Mouse (Mus musculus): ENCODE data around the gene Tgfb1i1. TPM values are rescaled to one million over a fixed set of nuclear protein-coding genes. Genes with fewer than 3 reads are reported as not detected.
A peak's percentile ranks its signal among the peaks of the same experiment; 100 is the strongest.

Tgfb1i1 gene
- 19.8 and 20.6 TPM in 2 replicates for total RNA-seq (2014; rRNA removed)
- polyA plus RNA-seq (2015; fragmentation: Nextera tagmentation; extraction: Ambion mirVana): 22.7 and 23.3 TPM in 2 replicates

DNA sequence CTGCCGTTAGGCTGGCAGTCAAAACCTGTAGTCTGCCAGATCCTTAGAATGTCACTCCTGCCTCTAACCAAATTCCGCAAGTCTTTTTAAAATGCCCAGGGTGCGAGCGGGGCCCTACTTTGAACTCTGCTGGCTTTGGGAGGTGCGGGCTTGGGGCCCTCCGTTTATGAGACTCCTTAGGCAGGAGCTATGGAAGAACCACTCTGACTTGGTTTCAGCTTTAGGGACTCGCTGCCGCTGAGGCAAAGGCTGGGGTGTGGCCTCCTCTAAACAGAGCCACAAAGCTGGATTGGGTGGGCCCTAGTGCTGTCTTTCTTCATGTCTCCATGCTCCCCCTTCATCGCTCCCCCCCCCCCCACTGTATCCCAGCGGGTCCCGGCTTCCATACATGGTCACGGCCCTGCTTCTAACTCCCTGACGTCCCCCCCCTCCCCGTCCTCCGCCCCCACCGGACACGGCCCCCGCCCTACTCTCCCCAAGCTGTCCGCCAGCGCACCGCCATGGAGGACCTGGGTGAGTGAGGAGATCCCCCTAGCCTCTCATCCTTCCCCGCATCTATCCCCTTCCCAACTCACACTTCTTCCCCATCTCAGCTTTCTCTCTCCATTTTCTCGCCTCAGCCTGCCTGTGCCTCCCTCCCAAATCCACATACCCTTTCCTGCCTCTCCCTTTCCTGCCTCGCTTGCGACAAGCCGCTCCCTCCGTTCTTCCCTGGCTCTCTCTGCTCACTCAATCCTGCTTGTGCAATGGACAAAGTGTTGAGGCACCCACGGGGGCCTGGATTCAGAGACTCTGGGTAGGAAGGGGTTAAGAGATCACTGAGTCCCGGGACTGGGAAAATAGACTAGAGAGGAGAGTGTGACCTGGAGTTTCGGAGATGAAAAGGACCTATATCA, at the start of gene Tgfb1i1:
Gene Tgfb1i1, plus strand, starts transcription at position 317 of the 896 bp plus-strand sequence.
- H3K27me3 ChIP-seq (ENCODE audit: insufficient read depth, low read length): no peaks in the 10 kb centered on the region
- peak within 1 kb of the TSS; percentile 70 for H3K27ac ChIP-seq
- WGBS: 2% methylated on average over 26 of the region's 30 CpGs
- peaks cover 29% of the 10 kb centered on the region; the same call in 1 of the 2 replicates for H3K36me3 ChIP-seq (ENCODE audit: insufficient read depth, low read length)
- peak; percentile 50 for DNase-seq (ENCODE audit: low spot score)
- H3K9ac ChIP-seq (replicated peaks; ENCODE audit: low read length): peak within 1 kb of the TSS; percentile 59
- peak within 1 kb of the TSS; percentile 41 for H3K4me3 ChIP-seq (ENCODE audit: low read length)
- ATAC-seq: peak; percentile 75
- TF ChIP-seq CTCF (IDR thresholded peaks at IDR 0.05; ENCODE audit: low read depth): no peak
- peaks cover 5% of the 10 kb centered on the region; the same call in 1 of the 2 replicates for H3K4me1 ChIP-seq (ENCODE audit: insufficient read depth, low read length)
- peak within 1 kb of the TSS; percentile 62 for H3K4me2 ChIP-seq (ENCODE audit: low read depth, low read length)
- H3K9me3 ChIP-seq (ENCODE audit: low read length): no peaks in the 10 kb centered on the region

GRCm38 (mm10) chr7:128201607-128202006, 45.0 kb upstream of the Tgfb1i1 start:
- Histone ChIP-seq H3K4me3 (ENCODE audit: low read length) (no peak overlapping the region), H3K4me1 (ENCODE audit: insufficient read depth, low read length) (no peaks in the 10 kb centered on the region), H3K9me3 (ENCODE audit: low read length) (no peaks in the 10 kb centered on the region), H3K27ac (no peak overlapping the region), H3K36me3 (ENCODE audit: insufficient read depth, low read length) (no peaks in the 10 kb centered on the region), H3K9ac (replicated peaks; ENCODE audit: low read length) (no peak overlapping the region), H3K4me2 (ENCODE audit: low read depth, low read length) (no peak overlapping the region), H3K27me3 (ENCODE audit: insufficient read depth, low read length) (no peaks in the 10 kb centered on the region)
- ATAC-seq: no peak
- no peak for TF ChIP-seq CTCF (IDR thresholded peaks at IDR 0.05; ENCODE audit: low read depth)
- no peak for DNase-seq (ENCODE audit: low spot score)
- 90% methylated on average over 9 of the region's 9 CpGs for WGBS

DNA sequence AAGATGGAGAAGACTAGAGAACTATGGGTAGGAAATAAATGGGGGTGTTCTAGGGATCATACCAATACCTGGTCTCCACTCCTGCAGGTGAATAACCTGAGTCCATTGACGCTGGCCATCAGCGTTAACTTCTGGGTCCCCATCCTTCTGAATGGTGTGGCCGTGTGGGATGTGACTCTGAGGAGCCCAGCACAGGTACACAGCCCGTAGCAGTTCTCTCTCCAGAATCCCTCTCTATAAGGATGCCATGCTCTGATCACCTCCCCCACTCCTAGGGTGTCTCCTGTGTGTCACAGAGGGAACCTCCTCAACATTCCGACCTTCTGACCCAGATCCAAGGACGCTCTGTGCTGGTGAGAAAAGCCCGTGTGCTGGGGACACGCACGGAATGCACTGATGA, 43.5 kb upstream of the Tgfb1i1 start:
- no peak for ATAC-seq

GRCm38 (mm10) chr7:128204179-128204578, 42.4 kb upstream of the Tgfb1i1 start:
- no peak overlapping the region for H3K27ac ChIP-seq
- DNase-seq (ENCODE audit: low spot score) (no peak), ATAC-seq (no peak)
- H3K9me3 ChIP-seq (ENCODE audit: low read length): no peaks in the 10 kb centered on the region
- no peak for TF ChIP-seq CTCF (IDR thresholded peaks at IDR 0.05; ENCODE audit: low read depth)
- H3K4me2 ChIP-seq (ENCODE audit: low read depth, low read length): no peak overlapping the region
- WGBS: 88% methylated on average over 8 of the region's 8 CpGs
- no peaks in the 10 kb centered on the region for H3K4me1 ChIP-seq (ENCODE audit: insufficient read depth, low read length)
- no peak overlapping the region for H3K9ac ChIP-seq (replicated peaks; ENCODE audit: low read length)
- H3K27me3 ChIP-seq (ENCODE audit: insufficient read depth, low read length): no peaks in the 10 kb centered on the region
- H3K36me3 ChIP-seq (ENCODE audit: insufficient read depth, low read length): no peaks in the 10 kb centered on the region
- no peak overlapping the region for H3K4me3 ChIP-seq (ENCODE audit: low read length)

More for the DNA sequence above, 43.5 kb upstream of the Tgfb1i1 start:
- TF ChIP-seq CTCF (IDR thresholded peaks at IDR 0.05; ENCODE audit: low read depth): no peak
- Histone ChIP-seq H3K4me3 (ENCODE audit: low read length) (no peak overlapping the region), H3K4me2 (ENCODE audit: low read depth, low read length) (no peak overlapping the region), H3K27ac (no peak overlapping the region), H3K4me1 (ENCODE audit: insufficient read depth, low read length) (no peaks in the 10 kb centered on the region), H3K27me3 (ENCODE audit: insufficient read depth, low read length) (no peaks in the 10 kb centered on the region), H3K9ac (replicated peaks; ENCODE audit: low read length) (no peak overlapping the region), H3K9me3 (ENCODE audit: low read length) (no peaks in the 10 kb centered on the region), H3K36me3 (ENCODE audit: insufficient read depth, low read length) (no peaks in the 10 kb centered on the region)
- 74% methylated on average over 9 of the region's 9 CpGs for WGBS
- DNase-seq (ENCODE audit: low spot score): no peak

DNA sequence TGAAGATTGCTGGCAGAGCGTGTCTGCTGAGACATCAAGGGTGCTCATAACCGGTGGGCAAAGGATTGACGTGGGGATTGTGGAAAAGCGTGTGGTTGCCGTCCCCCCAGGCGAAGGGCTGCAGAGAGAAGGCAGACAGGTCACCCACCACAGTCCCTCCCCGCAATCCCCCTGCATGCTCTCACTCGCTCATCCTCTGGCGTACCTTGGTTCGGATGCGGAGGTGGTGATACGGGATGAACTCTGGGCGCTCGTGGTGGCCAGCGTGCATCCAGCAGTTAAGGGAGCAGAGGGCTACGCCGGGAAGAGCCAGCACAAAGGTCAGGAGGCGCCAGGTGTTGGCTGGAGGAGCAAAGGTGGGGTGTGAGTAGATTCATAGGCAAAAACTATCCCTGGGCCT, 40.9 kb upstream of the Tgfb1i1 start:
- Histone ChIP-seq H3K4me3 (ENCODE audit: low read length) (no peak overlapping the region), H3K4me2 (ENCODE audit: low read depth, low read length) (no peak overlapping the region), H3K9ac (replicated peaks; ENCODE audit: low read length) (no peak overlapping the region), H3K9me3 (ENCODE audit: low read length) (no peaks in the 10 kb centered on the region), H3K36me3 (ENCODE audit: insufficient read depth, low read length) (no peaks in the 10 kb centered on the region), H3K4me1 (ENCODE audit: insufficient read depth, low read length) (no peaks in the 10 kb centered on the region), H3K27ac (no peak overlapping the region), H3K27me3 (ENCODE audit: insufficient read depth, low read length) (no peaks in the 10 kb centered on the region)
- DNase-seq (ENCODE audit: low spot score): no peak
- ATAC-seq: no peak
- TF ChIP-seq CTCF (IDR thresholded peaks at IDR 0.05; ENCODE audit: low read depth): no peak
- 85% methylated on average over 18 of the region's 18 CpGs for WGBS

- H3K27ac ChIP-seq: no peak within 1 kb of the TSS
- no peak within 1 kb of the TSS for H3K4me3 ChIP-seq (ENCODE audit: low read length)
- no peaks in the 10 kb centered on the region for H3K4me1 ChIP-seq (ENCODE audit: insufficient read depth, low read length)
- H3K4me2 ChIP-seq (ENCODE audit: low read depth, low read length): no peak within 1 kb of the TSS
- no peaks in the 10 kb centered on the region for H3K36me3 ChIP-seq (ENCODE audit: insufficient read depth, low read length)
- DNase-seq (ENCODE audit: low spot score): no peak
- 84% methylated on average over 6 of the region's 6 CpGs for WGBS
- TF ChIP-seq CTCF (IDR thresholded peaks at IDR 0.05; ENCODE audit: low read depth): no peak
- H3K27me3 ChIP-seq (ENCODE audit: insufficient read depth, low read length): no peaks in the 10 kb centered on the region
- no peaks in the 10 kb centered on the region for H3K9me3 ChIP-seq (ENCODE audit: low read length)
- no peak within 1 kb of the TSS for H3K9ac ChIP-seq (replicated peaks; ENCODE audit: low read length)
- ATAC-seq: no peak
Measured at GRCm38 (mm10) chr7:128206152-128206551, 40.5 kb upstream of the Tgfb1i1 start, which contains the start of gene Cox6a2. Gene Cox6a2, minus strand, starts transcription at chr7:128206387.

DNA sequence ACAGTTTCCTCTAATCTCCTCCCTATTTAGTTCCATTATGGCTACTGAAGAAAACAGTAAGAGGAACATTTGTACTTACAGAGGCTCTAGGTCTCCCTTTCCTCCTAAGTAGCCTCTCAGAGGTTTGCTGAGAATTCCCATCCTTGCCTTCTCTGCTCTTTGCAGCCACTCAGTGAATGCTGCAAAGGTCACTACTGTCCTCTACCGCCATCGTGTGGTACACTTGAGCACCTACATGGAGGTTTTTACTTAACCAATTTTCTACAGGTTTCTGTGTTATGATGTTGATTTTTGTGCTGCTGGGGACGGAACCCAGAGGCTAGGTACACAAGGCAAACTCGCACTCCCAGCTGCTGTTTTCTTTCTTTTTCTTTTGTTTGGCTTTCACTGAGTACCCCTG, 38.4 kb upstream of the Tgfb1i1 start:
- peak; percentile 95 for TF ChIP-seq CTCF (IDR thresholded peaks at IDR 0.05; ENCODE audit: low read depth)
- WGBS: 5% methylated on average over 4 of the region's 4 CpGs

More for the DNA sequence above, 38.4 kb upstream of the Tgfb1i1 start:
- Histone ChIP-seq H3K9ac (replicated peaks; ENCODE audit: low read length) (no peak overlapping the region), H3K4me3 (ENCODE audit: low read length) (no peak overlapping the region), H3K4me1 (ENCODE audit: insufficient read depth, low read length) (no peaks in the 10 kb centered on the region), H3K4me2 (ENCODE audit: low read depth, low read length) (no peak overlapping the region), H3K27ac (no peak overlapping the region), H3K9me3 (ENCODE audit: low read length) (no peaks in the 10 kb centered on the region), H3K36me3 (ENCODE audit: insufficient read depth, low read length) (no peaks in the 10 kb centered on the region), H3K27me3 (ENCODE audit: insufficient read depth, low read length) (no peaks in the 10 kb centered on the region)
- 0 out of 2 replicates have a peak, but pooled peaks have one; percentile 56 for ATAC-seq
- peak; percentile 91 for DNase-seq (ENCODE audit: low spot score)

All from hindbrain, postnatal 0 days (tissue).